Mouse (Mus musculus): Measurements from ENCODE around the gene Acvrl1. TPM values are rescaled to one million over a fixed set of nuclear protein-coding genes. Genes with fewer than 3 reads are reported as not detected.
A peak's percentile ranks its signal among the peaks of the same experiment; 100 is the strongest.

Gene Acvrl1
- total RNA-seq, 2 experiments from 2014 or later = 12.9 to 15.0 TPM

DNA sequence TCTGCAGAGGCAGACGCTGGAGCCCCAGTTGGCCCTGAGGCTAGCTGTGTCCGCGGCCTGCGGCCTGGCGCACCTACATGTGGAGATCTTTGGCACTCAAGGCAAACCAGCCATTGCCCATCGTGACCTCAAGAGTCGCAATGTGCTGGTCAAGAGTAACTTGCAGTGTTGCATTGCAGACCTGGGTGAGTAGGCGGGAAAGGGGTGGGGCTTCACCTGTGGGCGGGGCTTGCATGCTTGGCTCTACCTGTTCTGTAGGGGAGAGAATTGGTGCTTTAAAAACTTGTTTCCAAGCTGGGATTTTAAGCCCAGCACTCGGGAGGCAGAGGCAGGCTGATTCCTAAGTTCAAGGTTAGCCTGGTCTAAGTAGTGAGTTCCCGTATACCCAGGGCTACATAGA is 9.1 kb downstream of the Acvrl1 start:
- no peak for DNase-seq
- intact Hi-C loops (cut with DNase I; ENCODE audit: low total_unique reads) = no loop called here

DNA sequence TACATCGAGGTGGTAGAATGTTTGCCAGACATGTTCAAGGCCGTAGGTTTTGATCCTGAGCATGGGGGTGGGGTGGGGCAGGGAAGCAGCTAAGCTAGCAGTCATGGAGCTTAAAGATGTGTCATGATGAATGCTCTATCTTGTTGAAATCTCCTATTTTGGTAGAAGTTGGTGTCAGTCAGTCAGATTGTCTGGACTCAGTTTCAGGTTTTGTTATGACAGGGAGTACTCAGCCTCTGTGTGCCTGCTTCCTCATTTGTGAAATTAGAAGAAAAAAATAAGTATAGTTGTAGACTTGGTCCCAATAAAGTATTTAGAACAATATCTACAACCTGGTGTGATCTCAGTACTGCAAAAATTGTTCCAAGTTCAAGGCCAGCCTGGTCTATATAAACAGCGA is 10.4 kb downstream of the Acvrl1 start:
- intact Hi-C loops (cut with DNase I; ENCODE audit: low total_unique reads) = no loop called here

DNA sequence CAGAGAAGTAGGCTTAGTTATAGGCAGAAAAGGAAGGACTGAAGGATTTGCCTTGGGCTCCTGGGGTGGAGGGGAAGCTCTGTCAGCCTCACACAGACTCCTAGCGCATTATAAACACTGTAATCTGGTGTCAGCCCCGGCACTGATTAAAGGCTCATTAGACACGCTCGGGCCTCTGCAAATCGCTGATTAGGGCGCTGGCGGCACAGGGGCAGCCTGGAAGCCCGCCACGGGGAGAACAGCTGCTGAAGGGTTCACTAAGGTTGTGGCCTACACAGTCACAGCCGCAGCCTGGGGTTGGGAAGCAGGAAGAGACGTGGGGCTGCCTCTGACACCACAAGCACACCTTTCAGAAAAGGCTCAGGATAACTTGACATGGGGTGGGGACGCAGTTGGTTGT is 11.6 kb downstream of the Acvrl1 start:
- intact Hi-C loops (cut with DNase I; ENCODE audit: low total_unique reads) = no loop called here
- peak; percentile 89 for DNase-seq

More for the DNA sequence above, 10.4 kb downstream of the Acvrl1 start:
- DNase-seq = no peak

DNA sequence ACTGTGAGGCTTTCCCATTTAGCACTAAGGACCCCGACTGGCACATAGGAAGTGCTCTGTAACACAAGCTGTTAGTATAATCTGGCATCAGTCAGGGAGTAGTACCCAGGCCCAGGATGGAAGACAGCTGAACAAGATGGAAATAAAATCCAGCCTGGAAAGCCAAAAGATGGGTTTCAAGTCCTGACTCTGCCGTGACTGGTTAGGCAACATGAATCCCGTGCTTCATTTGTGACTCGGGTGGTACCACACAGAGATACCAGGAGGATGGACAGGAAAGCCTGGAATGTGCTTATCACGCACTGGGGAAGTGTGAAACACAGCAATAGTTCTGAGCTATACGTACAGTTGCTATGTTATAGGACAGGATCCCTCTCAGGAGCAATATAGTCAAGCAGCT is 12.3 kb downstream of the Acvrl1 start:
- no peak for DNase-seq
- intact Hi-C loops (cut with DNase I; ENCODE audit: low total_unique reads) = no loop called here

DNA sequence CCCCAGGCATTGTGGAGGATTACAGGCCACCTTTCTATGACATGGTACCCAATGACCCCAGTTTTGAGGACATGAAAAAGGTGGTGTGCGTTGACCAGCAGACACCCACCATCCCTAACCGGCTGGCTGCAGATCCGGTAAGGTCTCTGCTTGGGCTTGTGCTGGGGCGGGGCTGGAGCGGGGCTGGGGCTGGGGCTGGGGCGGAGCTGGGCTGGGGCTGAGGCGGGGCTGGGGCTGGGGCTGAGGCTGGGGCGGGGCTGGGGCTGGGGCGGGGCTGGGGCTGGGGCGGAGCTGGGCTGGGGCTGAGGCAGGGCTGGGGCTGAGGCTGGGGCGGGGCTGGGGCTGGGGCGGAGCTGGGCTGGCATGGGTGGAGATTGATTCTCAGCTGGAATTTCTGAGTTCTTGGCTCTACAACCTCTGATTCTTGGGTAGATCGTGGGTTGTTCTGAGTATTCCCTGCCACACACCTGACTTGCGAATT is 12.8 kb downstream of the Acvrl1 start:
- intact Hi-C loops (cut with DNase I; ENCODE audit: low total_unique reads) = no loop called here
- DNase-seq = peak; percentile 73

DNA sequence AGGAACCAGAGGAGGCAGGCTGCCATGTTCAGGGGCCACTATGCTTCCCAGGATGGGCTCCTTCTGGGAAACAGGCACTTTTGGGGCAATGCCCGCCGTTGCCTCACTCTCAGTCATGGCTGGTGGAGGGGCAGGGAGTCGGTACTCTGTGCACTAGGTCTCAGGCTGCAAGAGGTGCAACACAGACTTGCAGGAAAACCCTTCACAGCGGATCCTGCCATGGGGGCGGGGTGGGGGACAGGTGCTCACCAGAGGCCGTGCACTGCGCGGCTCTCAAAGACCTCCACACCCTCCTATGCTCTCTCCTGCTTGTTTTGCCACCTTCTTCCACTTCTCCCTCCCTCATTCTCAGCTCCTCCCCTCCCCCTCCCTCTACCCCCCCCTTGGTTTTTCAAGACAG is 14.3 kb downstream of the Acvrl1 start:
- no peak for DNase-seq
- intact Hi-C loops (cut with DNase I; ENCODE audit: low total_unique reads) = no loop called here

DNA sequence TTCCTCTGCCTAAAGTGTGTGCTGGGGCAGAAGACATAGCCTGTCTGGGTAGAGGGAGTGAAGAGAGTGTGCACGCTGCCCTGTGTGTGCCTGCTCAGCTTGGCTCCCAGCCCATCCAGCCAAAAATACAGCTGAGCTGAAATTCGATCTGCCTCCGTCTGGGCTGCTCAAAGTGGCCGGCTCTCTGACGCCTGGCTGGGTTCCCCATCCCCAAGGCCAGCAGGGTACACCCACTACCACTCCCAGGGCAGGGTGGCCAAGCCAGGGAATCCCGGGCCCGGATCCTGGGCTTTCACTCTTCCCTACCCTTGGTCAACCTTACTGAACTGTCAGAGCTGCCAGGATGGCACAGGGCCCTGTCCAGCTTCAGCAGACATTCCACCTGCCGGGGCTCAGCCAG is 15.2 kb downstream of the Acvrl1 start:
- intact Hi-C loops (cut with DNase I; ENCODE audit: low total_unique reads) = no loop called here
- peak; percentile 90 for DNase-seq

DNA sequence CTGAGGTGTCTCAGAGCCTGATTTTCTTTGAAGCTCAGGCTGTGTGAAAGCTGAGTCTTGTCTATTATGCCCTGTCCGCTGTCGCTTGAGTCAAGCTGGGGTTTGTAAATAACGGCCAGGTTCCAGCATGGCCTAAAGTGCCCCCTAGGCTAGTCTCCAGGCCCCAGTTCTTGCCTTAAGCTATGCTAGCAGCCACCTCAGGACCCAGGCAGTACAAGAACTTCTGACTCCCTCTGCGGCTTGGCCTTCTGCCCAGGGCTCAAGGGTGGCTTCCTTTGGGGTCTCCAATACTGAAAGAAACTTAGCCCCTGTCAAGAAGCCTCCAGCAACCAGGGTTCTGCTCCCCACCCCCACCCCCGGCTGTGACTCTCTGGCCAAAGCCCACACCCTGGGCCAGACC is 15.9 kb downstream of the Acvrl1 start:
- intact Hi-C loops (cut with DNase I; ENCODE audit: low total_unique reads) = no loop called here

DNA sequence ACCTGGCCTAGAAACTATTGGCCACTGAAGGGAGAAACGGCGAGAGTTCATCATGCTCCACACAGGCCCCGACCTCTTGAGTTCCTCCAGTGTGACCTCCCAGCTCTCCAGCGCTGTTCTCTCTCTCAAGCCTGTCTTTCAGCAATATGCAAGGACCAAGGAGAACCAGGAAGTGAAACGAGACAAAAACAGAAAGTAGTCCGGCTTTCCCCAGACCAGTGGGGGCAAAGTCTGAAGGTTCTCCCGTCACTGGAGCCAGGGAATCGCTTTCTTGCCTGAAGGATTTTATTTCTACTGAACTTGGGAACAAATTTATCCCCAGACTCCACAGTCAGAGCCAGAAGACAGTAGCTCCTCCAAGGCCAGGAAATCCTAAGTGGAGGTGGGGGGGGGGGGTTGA is 16.5 kb downstream of the Acvrl1 start:
- intact Hi-C loops (cut with DNase I; ENCODE audit: low total_unique reads) = no loop called here
- no peak for DNase-seq

More for the DNA sequence above, 15.9 kb downstream of the Acvrl1 start:
- DNase-seq = no peak

DNA sequence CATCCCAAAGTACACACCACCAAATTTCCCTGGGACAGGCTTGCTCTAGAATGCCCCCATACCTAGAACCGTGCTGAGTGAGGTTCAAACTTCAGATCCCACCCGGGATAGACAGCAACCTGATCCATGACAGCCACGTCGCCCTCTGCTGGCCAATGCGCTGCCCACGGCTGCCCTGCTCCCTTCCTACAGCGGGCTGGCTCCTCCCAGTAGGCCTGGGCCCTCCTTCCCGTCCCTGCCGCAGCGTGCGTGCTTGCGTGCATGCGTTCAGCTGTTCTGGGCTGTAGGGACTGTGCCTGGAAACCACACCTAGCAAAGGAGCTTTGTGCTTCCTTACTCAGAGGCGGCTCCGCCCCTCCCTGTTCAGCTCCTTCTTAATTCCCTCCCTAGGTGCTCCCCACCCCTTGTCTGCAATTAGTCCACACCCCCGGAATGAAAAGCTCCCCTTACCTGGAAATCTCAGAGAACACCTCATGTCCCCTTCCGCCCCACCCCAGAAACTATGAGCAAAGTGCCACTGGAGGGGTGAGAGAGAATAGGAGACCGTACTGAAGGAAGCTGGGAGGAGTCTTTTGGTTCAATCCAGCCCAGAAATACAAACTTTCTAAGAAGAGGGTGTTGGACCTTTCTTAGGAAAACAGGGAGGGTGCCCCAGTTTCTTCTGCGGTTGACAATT is 17.2 kb downstream of the Acvrl1 start:
- intact Hi-C loops (cut with DNase I; ENCODE audit: low total_unique reads) = no loop called here
- DNase-seq = peak; percentile 97

DNA sequence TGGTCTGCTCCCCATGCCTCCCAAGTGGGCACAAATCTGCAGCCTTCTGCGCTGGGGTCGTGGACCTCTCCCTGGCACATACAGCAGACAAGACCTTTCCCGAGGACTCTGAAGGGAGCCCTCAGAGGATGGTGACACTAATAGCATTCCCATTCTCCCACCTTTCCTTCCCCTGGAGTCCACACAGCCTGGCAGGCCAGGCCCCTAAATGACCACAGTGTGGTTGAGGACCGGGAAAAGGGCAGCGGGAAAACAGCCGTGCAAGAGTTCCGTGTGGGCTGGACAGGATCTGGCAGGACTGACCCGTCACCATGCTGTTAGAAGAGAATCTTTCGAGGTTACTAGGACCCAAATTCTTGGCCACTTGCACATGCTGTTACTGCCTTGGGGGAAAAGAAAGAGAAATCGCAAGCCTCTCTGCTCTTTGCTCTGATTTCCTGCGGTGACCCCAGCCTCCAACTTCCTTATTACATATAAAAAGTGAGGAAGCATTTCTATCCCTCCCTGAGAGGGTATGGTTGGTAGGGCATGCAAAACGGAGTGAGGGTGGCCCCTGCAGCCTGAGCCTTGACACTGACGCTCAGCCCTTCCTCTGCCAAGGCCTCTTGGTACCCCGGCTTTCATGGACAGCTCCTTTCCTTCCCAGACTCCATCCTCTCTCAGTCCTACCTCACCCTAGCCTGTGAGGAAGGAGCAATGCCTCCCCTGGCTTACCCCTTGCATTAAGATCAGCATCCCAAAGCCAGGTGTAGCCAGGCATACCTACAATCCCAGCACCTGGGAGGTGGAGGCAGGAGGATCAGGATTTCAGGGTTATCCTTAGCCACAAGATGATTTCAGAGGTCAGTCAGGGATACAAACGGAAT is 18.0 kb downstream of the Acvrl1 start:
- DNase-seq = no peak
- intact Hi-C loops (cut with DNase I; ENCODE audit: low total_unique reads) = no loop called here

DNA sequence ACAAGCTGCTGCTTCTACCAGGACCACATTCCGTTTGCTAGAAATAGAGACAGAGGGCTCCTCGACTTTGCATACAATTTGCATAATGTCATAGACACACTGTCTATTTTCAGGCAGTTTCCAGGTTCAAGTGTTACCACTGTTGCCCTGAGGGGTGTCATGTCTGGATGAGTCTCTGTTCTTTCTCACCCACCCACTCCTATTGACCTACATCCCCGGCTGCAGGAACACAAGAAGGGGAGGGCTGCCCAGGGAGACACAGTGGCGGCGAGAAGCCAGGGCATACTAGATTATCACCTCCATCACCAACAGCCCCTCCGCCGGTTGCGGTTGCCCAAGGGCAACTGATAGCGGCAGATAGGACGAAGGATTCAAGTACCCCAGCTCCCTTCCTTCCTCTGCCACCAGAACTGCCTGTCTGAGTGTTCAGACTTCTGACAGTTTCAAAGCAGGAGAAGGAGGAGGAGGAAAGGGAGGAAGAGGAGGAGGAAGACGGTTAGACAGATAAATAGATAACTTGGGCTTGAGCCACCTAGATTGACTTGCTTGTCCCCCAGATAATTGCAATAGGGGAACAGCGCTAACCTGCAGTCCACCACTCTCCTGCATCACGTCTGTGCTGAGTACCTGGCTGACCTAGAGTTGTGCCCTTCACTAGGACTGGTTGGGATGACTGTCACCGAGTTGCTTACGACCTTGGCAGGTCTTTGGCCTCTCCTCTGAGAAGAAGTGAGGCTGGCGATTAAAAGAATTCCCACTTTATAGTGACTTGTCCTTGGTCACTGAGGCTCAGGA is 19.0 kb downstream of the Acvrl1 start:
- DNase-seq = no peak
- intact Hi-C loops (cut with DNase I; ENCODE audit: low total_unique reads) = no loop called here

DNA sequence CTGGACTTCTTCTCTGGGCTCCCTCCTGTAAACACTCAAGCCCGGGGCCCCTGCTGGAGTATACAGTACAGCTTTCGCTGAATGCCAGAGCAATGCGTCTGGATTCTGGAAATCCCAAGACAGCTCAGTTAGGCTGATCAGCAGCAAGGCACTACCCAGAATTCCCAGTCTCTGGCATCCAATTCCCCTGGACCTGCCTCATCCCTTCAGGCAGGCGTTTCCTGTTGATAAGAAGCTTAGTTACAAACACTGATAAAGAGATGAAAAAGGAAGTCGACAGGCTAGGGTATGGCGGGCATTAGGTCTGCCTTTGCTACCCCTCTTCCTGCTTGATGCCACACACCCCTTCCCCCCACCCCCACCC is 19.6 kb downstream of the Acvrl1 start:
- no peak for DNase-seq

DNA sequence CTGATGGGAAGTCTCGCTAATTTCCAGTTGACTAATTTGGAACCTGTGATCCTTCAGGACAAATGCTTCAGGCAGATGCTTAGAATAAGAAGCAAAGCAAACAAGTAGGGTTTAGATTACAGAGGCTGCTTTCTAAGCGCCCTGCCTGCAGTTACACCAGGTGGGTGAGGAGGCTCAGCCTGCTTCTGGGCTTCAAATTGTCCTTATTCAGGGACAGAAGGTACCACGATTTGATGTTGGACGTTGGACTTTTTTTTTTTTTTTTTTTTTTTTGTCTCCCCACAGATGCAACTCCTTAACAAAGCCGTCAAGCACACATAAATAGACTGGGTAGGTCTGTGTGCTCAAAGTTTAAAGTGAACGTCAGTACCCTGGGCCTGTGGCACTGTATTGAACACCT is 20.3 kb downstream of the Acvrl1 start:
- DNase-seq = no peak
- intact Hi-C loops (cut with DNase I; ENCODE audit: low total_unique reads) = no loop called here

More for the DNA sequence above, 19.6 kb downstream of the Acvrl1 start:
- intact Hi-C loops (cut with DNase I; ENCODE audit: low total_unique reads) = no loop called here

DNA sequence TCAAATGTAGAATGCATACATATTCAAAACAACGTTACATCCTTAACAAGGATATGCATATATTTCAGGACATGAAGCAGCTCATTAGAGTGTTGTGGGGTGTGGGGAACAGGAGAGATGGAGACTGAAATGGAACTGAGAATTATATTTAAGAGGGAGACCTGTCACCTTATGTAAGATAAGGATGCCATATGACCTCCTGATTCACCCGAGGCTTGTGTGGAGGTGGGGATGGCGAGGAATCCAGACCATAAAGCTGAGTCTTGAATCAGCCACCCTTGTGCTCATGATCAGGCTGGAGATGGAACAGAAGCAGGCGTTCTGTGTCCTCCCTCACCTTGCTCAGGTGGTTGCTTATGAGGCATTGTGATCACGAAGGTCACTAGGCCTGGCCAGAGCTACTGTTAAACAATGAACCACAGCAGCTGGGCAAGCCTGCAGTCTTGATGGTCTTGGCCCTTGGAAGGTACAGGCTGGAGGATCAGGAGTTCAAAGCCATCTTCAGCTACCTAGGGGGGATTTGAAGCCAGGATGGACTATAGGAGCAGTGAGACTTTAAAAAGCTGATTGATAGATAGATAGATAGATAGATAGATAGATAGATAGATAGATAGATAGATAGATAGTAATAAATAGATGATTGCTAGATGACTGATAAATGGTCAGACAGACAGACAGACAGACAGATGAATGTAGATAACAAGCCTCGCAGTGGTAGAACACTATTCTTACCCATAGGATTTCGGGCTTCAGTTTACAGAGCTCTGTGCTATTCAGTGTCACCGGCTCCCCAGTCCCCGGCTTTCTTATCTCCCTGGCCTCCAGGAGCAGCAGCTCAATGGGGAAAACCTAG is 23.3 kb downstream of the Acvrl1 start:
- intact Hi-C loops (cut with DNase I; ENCODE audit: low total_unique reads) = no loop called here
- DNase-seq = no peak

DNA sequence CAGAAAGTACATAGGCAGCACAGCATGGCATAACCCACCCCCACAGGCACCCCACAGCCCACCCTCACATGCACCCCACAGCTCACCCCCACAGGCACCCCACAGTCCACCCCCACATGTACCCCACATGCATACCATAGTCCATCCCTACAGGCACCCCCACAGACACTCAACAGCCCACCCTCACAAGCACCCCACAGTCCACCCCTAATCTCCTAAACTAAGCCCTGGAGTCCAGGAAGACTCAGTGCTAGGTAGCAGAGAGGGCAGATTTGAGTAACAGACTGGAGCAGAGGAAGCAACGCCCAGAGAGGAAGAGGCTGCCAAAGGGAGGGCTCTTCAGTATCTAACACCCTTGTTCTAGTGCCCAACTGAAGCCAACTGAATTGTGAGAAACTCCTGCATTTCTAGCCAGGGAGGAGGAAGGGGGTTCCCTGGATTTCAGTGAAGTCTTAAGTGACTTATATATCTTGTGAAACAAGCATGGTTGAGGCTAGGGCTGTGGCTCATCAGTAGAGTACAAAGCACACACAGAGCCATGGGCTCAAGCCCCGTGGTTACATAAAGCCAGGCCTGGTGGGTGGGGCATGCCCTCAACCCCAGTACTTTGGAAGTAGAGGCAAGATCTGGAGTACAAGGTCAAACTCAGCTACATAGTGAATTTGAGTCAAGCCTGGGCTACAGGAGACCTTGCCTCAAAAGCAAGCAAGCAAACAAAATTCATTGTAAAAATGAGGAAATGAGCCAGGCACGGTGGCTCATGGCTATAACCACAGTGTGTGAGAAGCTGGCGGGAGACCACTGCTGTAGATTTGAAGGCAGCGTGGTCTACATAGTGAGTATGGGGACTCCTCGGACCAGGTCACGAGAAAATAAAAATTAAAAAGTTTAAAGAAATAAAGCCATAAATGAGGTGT is 26.6 kb downstream of the Acvrl1 start:
- no peak for DNase-seq
- intact Hi-C loops (cut with DNase I; ENCODE audit: low total_unique reads) = no loop called here

DNA sequence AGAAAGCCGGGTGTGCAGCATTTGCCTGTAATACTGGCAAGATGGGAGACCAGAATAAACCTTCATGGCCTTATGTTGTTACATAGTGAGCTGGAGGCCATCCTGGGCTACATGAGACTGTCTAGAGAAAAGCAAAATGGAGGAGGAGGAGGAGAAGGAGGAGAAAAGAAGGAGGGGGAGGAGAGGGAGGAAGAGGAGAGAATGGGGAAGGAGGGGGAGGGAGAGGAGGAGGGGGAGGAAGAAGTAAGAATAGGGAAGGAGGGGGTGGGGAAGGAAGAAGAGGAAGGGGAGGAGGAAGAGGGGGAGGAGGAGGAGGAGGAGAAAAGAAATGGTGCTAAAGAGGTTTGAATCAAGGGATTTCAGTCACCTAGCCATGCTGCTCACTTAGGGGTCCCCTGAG is 31.8 kb downstream of the Acvrl1 start:
- intact Hi-C loops (cut with DNase I; ENCODE audit: low total_unique reads) = no loop called here
- no peak for DNase-seq

DNA sequence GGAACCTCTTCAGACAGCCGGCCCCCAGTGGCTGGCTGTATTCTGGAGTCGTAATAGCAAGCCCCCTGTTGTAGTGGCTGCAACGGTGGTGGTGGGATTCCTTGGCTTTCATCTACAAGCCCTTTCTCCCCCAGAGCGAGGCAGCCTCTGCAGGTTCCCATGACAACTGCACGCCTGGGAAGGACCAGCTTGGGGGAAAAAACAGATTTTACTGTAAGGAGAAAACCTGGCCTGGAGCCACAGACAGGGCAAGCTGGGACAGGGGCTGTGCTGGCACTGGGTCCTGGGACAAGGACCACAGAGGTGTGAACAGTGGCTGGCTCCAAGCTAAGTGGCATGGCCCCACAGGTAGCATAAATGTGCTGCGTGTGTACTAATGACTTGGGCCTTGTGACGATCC is 32.3 kb downstream of the Acvrl1 start:
- no peak for DNase-seq
- intact Hi-C loops (cut with DNase I; ENCODE audit: low total_unique reads) = no loop called here
